Mouse (Mus musculus) left cerebral cortex, adult 11 months (tissue): ENCODE measurements around the gene Gm48552.

Source experiments
- DNase-seq: peaks from one replicate; pipeline ENCODE4 v3.0.0; 2022; ENCODE audit warnings: low spot score

Gene Gm48552

GRCm38 (mm10) chr10:81362336-81362949, 26.4 kb upstream of the Gm48552 start:
- DNase-seq: no peak

- no peak for DNase-seq
These were observed 25.1 kb upstream of the Gm48552 start for GRCm38 (mm10) chr10:81363436-81364346.

DNA sequence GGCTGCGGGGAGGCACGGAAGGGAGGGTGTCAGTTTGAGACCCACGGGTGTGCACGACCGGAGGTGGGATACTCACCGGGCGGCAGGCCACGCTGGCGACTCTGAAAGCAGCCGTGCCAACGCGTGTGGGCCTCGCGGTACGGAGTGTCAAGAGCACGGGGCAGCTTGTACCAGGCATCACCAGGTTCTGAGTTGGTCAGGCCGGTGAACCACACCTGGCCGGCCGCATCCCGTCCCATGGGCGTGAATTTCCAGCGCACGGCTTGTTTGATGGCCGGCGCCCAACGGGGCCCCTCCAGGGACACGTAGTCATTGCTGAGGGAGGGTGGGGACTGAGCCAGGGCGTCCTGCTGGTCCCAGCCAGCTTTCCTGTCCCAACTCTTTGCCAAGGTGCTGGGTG, 24.1 kb upstream of the Gm48552 start:
- no peak for DNase-seq

DNA sequence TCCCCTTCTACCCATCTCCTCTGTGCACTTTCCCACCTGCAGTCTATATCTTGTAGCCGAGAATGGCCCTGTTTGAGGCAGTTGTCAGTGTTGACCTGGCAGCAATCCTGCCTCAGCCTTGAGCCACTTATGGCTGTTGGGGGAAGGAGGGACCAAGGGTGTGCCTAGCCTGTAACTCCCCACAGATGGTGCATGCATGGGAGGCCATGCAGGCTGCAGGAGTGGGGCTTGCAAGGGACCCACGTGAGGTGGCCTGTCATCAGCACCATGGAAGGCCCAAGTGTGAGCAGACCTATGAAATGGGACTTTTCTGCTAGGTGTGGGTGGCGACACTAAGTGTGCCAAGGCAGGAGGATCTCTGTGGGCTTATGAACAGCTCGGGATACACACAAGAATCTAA, 23.7 kb upstream of the Gm48552 start:
- no peak for DNase-seq

DNA sequence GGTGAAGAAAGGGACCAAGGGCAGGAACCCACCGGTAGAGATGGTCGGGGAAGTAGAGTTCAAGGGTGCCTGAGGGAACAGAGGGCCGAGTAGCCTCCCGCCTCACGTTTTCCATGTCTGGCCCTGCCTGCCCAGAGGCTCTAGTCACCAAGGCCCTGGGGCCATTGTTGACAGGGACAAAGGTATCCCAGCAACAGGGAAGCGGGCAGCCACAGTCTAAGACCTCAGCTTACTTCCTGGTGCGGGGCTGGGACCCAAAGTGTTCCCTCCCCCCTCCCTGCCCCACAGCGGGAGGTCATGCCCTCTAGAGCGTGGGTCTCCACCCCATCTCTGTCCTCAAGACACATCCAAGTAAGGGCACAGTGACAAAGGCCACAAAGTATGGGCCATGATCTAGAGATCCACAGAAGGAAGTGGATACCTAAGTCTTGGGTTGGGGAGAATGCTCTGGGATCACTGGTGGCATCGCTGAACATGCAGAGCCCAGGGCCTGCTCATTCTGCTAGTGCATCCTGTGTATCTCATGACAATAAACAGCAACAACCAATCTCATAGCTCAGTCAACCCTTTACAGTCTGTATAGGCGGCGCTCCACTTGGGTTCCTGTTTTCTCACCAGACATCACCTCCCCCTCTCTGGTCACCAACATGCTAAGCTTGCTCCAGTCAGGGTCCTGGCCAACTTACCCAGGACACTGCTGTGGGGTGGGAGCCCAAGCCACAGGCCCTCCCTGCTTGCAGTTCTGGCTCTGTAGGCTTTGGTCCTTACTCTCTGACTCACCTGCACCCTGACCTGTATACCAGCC, 22.9 kb upstream of the Gm48552 start, which contains the start of gene 4930404N11Rik:
Gene 4930404N11Rik, minus strand, starts transcription at position 145 of the 805 bp plus-strand sequence.
- DNase-seq: no peak

GRCm38 (mm10) chr10:81366477-81367206, 22.2 kb upstream of the Gm48552 start:
- no peak for DNase-seq

GRCm38 (mm10) chr10:81367207-81367495, 21.7 kb upstream of the Gm48552 start:
- no peak for DNase-seq

DNA sequence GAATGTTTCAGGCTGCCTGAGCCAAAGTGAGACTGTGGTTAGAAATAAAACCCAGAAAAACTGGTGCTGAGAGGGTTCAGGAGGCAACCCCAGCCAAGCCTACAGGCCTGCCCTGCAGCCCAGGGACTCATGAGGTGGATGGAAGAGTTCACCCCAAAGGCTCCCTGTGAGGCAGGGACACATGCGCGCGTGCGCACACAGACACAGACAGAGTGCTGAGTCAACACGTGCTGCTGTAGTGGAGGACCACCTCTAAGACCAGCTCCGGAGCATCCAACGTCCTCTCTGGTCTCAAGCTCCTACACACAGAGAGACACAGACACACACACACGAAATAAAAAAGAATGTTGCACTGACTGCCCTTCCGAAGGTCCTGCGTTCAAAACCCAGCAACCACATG, 13.5 kb upstream of the Gm48552 start:
- no peak for DNase-seq

- no peak for DNase-seq
These were observed 12.0 kb upstream of the Gm48552 start for GRCm38 (mm10) chr10:81376561-81377361.

DNA sequence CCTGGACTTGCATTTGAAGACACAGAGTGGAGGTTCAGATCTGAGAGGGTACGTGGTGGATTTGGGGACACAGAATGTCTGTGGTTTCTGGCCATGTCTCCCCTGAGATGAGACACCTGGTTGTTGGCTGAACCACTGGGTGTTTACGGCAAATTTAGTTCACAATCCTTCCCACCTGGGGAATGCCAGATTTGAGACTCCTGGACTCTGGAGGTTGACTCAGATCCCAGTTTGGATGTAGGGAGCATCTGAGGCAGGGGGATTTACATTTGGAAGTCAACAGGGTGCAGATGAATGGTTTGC, 11.5 kb upstream of the Gm48552 start:
- DNase-seq: no peak

GRCm38 (mm10) chr10:81377793-81378552, 10.8 kb upstream of the Gm48552 start, which contains the start of gene Fzr1:
Gene Fzr1, minus strand, starts transcription at chr10:81378516.
- no peak for DNase-seq

- peak; percentile 100 for DNase-seq
These were observed 10.1 kb upstream of the Gm48552 start for GRCm38 (mm10) chr10:81378553-81379182.

DNA sequence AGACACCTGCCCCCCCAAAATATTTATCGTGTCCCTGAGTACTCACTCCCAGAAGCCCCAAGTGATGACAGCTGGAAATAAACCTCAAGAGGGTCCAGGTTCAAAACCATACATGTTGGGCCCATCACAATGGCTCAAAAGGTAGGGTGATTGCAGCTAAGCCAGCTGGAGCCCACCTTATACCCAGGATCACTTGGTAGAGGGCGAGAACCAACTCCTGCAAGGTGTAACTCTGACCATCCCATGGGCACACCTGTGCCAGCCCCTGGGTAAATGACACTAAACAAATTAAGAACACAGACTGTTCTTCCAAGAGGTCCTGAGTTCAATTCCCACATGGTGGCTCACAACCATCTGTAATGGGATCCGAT, 9.6 kb upstream of the Gm48552 start:
- DNase-seq: no peak

- no peak for DNase-seq
These were observed 8.9 kb upstream of the Gm48552 start for GRCm38 (mm10) chr10:81379809-81380378.

GRCm38 (mm10) chr10:81382039-81382438, 6.8 kb upstream of the Gm48552 start:
- DNase-seq: no peak

DNA sequence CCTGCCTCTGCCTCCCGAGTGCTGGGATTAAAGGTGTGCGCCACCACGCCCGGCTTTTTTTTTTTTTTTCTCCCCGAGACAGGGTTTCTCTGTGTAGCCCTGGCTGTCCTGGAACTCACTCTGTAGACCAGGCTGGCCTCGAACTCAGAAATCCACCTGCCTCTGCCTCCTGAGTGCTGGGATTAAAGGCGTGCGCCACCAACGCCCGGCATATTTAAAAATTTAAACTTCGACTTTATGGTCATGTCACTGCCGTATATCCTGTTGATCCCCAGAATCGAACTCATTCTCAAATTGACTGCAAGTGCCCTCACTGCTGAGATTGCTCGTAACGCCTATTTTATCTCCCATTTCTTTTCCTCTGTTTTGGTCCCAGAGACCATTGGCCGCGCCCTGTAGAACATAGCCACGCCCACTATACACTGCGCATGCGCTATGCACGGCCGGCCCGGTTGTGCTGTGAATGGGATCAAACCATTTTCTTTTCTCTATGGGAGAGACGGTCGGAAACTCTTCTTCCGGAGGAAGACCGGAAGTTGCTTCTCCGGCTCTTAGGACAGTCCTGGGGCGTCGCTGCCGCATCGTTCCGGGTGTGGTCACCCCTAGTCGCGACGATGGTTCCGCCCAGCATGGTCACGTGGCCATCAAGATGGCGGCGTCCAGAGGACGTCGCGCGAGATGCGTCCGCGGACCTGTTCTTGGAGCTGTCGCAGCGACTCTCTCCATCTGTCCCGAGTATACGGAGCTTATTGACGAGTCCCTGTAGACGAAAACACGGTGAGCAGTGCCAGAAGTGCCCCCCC, 4.8 kb upstream of the Gm48552 start, which contains the start of the genes Dohh and Gm48551:
Gene Dohh, plus strand, starts transcription at position 627 of the 803 bp plus-strand sequence.
Gene Gm48551, plus strand, starts transcription at position 665 of the 803 bp plus-strand sequence.
- peak; percentile 99 for DNase-seq

DNA sequence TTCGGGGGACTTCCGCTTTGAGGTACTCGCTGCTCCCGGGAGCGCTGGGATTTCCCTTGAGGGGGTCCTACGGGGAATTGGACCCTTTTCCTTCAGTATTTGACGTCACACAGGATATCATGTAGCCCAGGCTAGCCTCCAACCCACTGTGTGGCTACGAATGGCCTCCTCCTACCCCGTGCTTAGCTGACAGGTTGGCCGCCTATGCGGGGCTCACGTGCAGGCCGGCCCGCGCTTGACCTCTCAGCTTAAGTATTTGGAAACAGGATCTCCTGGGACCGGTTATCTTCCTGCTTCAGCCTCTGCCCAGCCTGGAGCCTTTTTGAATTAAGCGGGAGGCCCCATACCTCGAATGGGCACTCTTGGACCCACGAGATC, 4.2 kb upstream of the Gm48552 start:
- no peak for DNase-seq

DNA sequence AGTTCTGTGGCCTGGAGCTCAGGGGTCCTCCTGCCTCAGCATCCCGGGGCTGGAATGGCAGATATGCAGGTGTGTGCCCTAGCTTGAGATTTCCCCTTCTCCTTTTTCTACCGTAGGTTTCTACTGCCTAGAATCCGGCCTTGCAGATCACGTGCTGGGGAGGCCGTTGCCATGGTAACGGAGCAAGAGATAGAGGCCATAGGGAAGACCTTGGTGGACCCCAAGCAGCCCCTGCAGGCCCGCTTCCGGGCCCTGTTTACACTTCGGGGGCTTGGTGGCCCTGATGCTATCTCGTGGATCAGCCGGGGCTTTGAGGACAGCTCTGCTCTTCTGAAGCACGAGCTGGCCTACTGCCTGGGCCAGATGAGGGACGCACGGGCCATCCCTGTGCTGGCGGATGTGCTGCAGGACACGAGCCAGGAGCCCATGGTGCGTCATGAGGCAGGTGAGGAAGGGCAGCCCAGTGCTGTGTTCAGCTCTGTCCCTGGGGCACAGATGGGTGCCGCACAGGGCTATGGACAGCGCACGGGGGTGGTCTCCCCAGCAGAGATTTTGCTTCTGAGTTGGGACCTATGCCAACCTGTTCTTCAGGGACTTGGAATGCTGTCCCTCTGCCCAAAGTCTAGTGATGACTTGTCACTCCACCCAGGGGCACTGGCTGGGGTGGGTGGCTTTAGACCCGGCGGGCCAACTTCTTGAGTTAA, 3.0 kb upstream of the Gm48552 start:
- no peak for DNase-seq
